Mouse (Mus musculus): ENCODE measurements around the gene Plac1.

Plac1 gene

DNA sequence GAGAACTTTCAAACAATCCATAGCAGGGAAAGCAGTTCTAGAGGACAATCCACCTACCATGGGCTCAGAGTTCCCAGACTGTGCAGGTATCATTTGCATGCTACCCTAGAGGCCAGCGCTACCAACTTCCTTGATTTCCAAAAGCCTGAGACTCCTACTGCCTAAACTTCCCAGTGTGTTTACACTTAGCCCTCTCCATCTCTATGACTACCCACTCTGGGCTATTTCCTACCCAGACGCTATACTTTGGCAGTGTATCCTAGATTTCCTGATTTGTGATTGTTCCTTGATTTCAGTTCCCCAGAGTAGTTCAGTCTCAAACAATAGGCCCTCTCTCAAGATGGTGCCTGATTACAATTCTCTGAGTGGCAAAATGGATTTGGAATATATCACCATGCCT is 132.8 kb downstream of the Plac1 start:
- no peak for DNase-seq (ENCODE audit: low spot score)

GRCm38 (mm10) chrX:53101165-53101564 is 138.7 kb downstream of the Plac1 start:
- peak; percentile 53 for DNase-seq (ENCODE audit: low spot score)

- no peak for DNase-seq (ENCODE audit: low spot score)
Observed at GRCm38 (mm10) chrX:53099951-53100350, 140.0 kb downstream of the Plac1 start.

- DNase-seq (ENCODE audit: low spot score): no peak
Observed at GRCm38 (mm10) chrX:53099266-53099665, 140.6 kb downstream of the Plac1 start.

- DNase-seq (ENCODE audit: low spot score): no peak
Observed at GRCm38 (mm10) chrX:53098293-53098692, 141.6 kb downstream of the Plac1 start.

GRCm38 (mm10) chrX:53097786-53098185 is 142.1 kb downstream of the Plac1 start:
- DNase-seq (ENCODE audit: low spot score): no peak

- no peak for DNase-seq (ENCODE audit: low spot score)
Observed at GRCm38 (mm10) chrX:53093381-53093780, 146.5 kb downstream of the Plac1 start.

DNA sequence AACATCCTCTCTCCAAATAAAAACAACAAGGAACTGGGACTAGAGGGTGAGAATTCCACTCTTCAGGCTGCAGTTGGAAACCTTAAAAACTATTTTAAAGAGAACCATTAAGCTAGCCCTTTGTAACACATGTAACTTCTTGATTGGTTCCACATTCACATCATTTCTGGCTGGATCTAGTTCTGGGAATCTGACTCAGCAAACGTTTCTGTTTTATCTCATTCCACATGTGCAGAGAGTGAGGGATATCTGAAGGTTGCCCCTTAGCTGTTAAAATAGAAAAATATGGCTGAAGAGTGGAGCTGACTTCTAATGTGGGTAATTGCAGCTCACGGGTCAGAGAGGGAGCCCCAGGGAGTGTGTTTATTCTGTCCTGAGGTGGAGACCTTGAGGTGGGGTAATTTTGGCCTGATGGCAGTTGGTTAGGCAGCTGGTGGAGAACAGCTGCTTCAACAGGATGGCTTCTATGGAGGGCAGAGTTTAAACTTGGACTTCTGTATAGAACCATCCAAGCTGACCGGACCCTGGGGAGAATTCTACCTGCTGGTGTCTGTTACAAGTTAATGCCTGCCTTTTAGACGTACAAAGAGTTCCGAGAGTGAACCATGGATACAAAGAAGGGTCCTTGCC is 151.1 kb downstream of the Plac1 start:
- peak; percentile 51 for DNase-seq (ENCODE audit: low spot score)

DNA sequence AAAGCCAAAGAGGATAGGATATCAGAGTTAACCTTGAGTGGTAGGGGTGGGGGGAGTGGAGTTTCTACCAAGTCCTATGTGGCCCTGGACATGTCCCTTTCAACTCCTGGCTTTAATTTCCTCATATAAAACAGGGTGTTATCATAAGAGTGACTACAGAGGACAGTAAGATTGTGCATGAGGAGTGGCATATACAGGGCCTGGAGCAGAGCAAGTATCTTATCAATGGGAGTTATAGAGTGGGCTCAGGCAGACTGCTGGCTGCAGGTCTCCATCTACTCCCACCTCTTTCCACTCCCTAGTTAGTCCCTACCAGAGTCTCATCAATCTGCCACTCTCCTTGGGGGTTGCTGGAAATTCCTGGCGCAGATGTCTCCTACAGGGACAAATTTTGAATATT is 152.7 kb downstream of the Plac1 start:
- DNase-seq (ENCODE audit: low spot score): no peak

DNA sequence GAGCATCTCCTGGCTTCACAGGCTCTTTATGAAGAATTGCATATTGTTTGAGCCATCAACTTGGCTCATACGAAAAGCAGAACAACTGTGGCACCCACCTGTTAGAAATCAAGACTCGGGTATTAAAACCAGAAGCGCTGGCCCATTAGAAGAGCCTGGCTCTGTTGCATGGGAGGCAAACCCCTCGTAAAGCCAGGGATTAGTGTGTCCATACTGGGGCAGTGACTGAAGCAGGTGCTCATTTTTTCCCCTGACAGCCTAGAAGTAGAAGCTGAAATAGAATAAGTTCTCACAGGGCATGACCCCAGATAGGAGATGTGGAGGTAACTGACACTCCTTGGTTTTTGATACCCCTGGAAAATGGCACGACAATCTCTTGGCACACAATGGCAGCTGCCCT is 154.4 kb downstream of the Plac1 start:
- no peak for DNase-seq (ENCODE audit: low spot score)

DNA sequence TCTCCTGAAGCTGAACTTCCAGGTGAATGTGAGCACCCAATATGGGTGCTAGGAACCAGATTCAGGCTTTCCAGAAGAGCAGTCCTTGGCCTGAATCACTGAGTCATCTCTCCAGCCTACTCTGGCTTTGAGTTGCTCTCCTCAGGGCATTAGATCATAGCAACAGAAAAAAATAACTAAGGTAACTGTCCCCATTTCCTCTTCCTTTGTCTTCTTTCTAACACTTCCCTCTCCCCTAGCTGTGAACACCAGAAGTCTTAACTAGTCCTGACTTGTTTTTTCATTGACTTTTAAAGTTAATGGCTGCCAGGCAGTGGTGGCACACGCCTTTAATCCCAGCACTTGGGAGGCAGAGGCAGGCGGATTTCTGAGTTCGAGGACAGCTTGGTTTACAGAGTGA is 175.5 kb downstream of the Plac1 start:
- no peak for DNase-seq (ENCODE audit: low spot score)

DNA sequence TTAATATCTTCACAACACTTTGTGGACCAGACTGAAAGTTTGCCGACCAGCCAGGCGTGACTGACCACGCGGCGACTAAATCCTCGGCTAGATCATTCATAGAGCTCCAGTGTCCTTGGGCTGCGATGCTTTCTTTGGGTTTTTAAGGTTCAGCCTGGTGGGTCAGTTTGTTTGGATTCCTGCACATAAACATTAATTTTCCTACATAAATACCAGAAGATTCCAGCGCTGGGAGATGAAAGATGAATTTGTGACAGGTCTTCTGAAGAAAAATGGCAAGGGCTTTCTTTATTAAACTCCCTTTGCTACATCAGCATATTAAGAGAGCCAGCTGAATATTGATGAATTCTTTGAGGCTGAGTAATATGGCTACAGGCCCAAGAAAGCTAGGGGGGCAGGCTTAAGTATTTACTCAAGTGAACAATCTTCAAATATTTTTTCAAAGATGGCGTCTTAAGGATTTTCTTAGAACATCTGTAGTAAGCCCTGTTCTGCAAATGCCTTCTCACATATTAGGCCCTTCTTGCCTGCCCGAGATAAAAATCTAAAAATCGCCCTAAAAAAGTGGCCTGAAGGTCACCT is 180.4 kb downstream of the Plac1 start:
- DNase-seq (ENCODE audit: low spot score): no peak

DNA sequence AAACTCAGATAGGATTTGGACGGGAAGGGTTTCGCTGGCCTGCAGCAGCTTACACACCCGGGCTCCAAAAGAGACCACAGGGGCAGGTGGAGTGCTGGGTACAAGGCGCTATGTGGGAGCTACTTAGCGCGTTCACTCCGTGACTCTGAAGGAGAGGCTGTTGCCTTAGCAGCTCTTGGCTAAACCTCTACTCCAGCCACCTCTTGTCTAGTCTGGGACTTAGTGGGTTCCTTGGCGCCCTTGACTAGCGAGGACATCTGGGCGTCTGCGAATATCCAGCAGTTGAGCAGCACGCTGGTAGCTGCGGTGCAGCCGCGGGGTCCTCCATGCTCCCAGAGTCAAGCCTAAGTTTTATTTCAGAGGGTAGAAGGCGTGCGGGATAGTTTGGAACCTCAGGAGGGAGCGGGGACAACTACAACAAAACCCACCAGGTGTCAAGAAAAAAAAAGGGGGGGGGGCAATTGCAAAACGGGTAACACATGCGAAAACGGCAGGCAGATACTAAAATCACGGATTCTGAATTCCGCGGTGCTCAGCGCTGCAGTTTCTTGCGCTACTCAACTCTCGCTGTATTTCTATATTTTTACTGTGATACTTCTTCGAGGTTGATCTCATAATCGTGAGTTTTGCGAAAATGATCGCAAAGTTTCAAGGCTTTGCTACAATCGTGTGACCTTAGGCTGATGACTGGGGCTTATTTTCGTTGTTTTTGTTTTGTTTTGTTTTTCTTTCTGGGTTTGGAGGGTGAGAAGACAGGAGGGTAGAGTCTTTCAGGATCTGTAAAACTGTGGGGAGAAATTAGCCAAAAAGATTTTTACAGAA is 181.2 kb downstream of the Plac1 start:
- DNase-seq (ENCODE audit: low spot score): no peak

DNA sequence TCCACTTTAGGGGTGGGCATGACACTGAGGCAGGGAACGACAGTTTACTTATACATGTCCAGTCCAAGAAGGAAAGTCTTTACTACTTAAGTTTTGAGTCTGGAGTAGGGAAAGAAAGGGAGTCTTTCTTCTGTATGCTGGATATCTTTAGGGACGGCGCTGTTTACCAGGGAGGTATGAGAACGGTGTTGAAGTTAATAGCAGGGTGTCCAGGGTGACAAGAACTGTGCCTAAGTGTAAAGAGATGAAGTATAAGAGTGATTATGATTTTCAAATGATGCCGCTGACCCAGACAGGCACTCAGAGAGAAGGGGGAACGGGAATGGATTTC is 182.2 kb downstream of the Plac1 start:
- DNase-seq (ENCODE audit: low spot score): no peak

GRCm38 (mm10) chrX:53057054-53057759 is 182.7 kb downstream of the Plac1 start:
- peak; percentile 85 for DNase-seq (ENCODE audit: low spot score)

DNA sequence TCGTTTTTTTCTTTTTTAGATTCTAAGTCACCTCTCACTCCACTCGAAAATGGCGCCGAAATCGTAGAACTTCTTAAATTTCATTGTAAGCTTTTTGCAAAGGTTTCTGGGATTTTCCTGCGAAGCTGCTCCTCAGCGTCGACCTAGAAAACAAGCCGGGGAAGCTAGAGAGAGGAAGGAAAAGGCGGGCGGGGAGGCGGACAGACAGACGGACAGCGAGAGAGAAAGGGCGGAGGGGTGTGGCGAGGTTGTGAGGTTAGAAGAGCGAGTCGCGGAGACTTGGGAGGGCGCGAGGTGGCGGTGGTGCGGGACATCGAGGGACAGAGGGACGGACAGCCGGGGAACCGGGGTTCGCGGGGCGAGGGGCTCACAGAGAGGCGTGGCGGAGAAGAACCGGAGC is 183.3 kb downstream of the Plac1 start:
- peak; percentile 63 for DNase-seq (ENCODE audit: low spot score)

- DNase-seq (ENCODE audit: low spot score): peak; percentile 63
Observed at GRCm38 (mm10) chrX:53055771-53056170, 184.1 kb downstream of the Plac1 start.

GRCm38 (mm10) chrX:53053885-53054284 is 186.0 kb downstream of the Plac1 start:
- DNase-seq (ENCODE audit: low spot score): no peak

- peak; percentile 67 for DNase-seq (ENCODE audit: low spot score)
Observed at GRCm38 (mm10) chrX:53052652-53053500, 187.0 kb downstream of the Plac1 start.

GRCm38 (mm10) chrX:53050353-53050752 is 189.6 kb downstream of the Plac1 start:
- DNase-seq (ENCODE audit: low spot score): no peak

DNA sequence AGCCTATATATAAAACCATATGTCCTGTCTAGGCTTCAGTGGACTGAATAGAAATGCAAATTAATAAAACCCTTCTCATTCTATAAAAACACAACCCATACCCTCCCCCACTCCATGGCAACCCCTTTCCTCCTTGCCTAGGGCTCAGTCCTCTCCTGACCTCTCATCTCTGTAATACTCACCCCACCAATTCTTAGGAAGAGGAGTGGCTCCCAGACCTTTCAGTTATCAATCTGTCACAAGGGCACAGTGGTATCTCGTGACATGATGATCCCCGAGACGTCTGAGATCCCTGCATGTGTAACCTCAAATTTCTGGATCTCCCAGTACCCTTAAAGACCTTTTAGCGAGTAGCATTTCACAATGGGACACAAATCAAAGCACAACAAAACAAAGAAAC is 190.7 kb downstream of the Plac1 start:
- no peak for DNase-seq (ENCODE audit: low spot score)

GRCm38 (mm10) chrX:53046911-53047310 is 193.0 kb downstream of the Plac1 start:
- no peak for DNase-seq (ENCODE audit: low spot score)

Data from adipocyte (in vitro differentiated cells).